Mouse (Mus musculus) CH12.LX (cell line): ENCODE data around the gene Lhcgr. TPM values are rescaled to one million over a fixed set of nuclear protein-coding genes. Genes with fewer than 3 reads are reported as not detected.
A peak's percentile ranks its signal among the peaks of the same experiment; 100 is the strongest.

Experiments
- DNase-seq: peaks from one replicate; pipeline ENCODE4 v3.0.0-alpha.2; 2013; ENCODE audit errors: extremely low read depth
- H3K27ac ChIP-seq: 2 replicates; pipeline ENCODE4 v1.5.1; 2012; ENCODE audit warnings: low read depth, mild to moderate bottlenecking, control low read depth, moderate library complexity; ENCODE audit not compliant: insufficient read depth
- H3K27me3 ChIP-seq: replicated peaks from 2 replicates; pipeline ENCODE3; 2012; ENCODE audit warnings: inconsistent platforms
- H3K36me3 ChIP-seq, 2 experiments: replicated peaks in 1 of 2; 2 replicates each; pipeline versions ENCODE3 to v1.6.1; 2012; ENCODE audit warnings: inconsistent platforms in 1 of 2, low read length in 1 of 2, mild to moderate bottlenecking in 1 of 2, mixed read lengths in 1 of 2, moderate library complexity in 1 of 2; ENCODE audit not compliant: control insufficient read depth in 1 of 2, insufficient read depth in 1 of 2
- H3K4me1 ChIP-seq, 2 experiments: 2 replicates each; pipeline ENCODE4 v1.6.1; 2012; ENCODE audit warnings: inconsistent platforms in 1 of 2, moderate library complexity in 1 of 2; ENCODE audit not compliant: insufficient read depth in 2 of 2, control insufficient read depth in 1 of 2
- H3K4me2 ChIP-seq: 2 replicates; pipeline ENCODE4 v1.6.1; 2012; ENCODE audit warnings: low read depth, mild to moderate bottlenecking, control low read depth; ENCODE audit not compliant: poor library complexity, insufficient read depth, severe bottlenecking
- H3K4me3 ChIP-seq, 3 experiments: fragments of 150-350 bp in 1 of 3; sonication (generic) in 1 of 3; replicated peaks in 1 of 3; 2 replicates each; pipeline versions ENCODE3 to v1.5.1; 2011 to 2012; ENCODE audit warnings: low read depth in 2 of 3, low read length in 2 of 3, mild to moderate bottlenecking in 2 of 3, moderate library complexity in 2 of 3, control low read depth in 1 of 3, improper control_type of control experiment in 1 of 3, inconsistent platforms in 1 of 3, mixed read lengths in 1 of 3; ENCODE audit not compliant: poor library complexity in 1 of 3
- H3K79me2 ChIP-seq: replicated peaks from 2 replicates; pipeline ENCODE4 v1.6.1; 2012; ENCODE audit warnings: mild to moderate bottlenecking, moderate library complexity; ENCODE audit not compliant: control insufficient read depth, poor library complexity, insufficient read depth, severe bottlenecking; ENCODE audit errors: extremely low read depth
- H3K9ac ChIP-seq: 2 replicates; pipeline ENCODE4 v1.6.1; 2012; ENCODE audit warnings: low read depth, mild to moderate bottlenecking, control low read depth, moderate library complexity; ENCODE audit not compliant: insufficient read depth
- H3K9me3 ChIP-seq: replicated peaks from 2 replicates; pipeline ENCODE3; 2012; ENCODE audit warnings: low read length, inconsistent platforms, mixed read lengths
- BHLHE40 ChIP-seq: IDR thresholded peaks from 2 replicates; pipeline ENCODE4 v1.6.1; 2011; ENCODE audit warnings: mild to moderate bottlenecking, low read depth, low read length, improper control_type of control experiment
- CHD1 ChIP-seq: IDR thresholded peaks from 2 replicates; pipeline ENCODE4 v1.6.1; 2012; ENCODE audit warnings: low read depth, low read length, improper control_type of control experiment, inconsistent platforms
- CTCF ChIP-seq, 2 experiments: IDR thresholded peaks in 1 of 2; conservative IDR thresholded peaks in 1 of 2; 2 replicates each; pipeline ENCODE4 v1.5.1; 2011 to 2012; ENCODE audit warnings: low read depth in 2 of 2, low read length in 2 of 2, improper control_type of control experiment in 1 of 2, inconsistent platforms in 1 of 2, mild to moderate bottlenecking in 1 of 2, moderate library complexity in 1 of 2
- E2F4 ChIP-seq: IDR thresholded peaks from 2 replicates; pipeline ENCODE4 v1.6.1; 2011; ENCODE audit warnings: low read depth, low read length, improper control_type of control experiment; ENCODE audit not compliant: insufficient replicate concordance
- EP300 ChIP-seq: IDR thresholded peaks from 2 replicates; pipeline ENCODE4 v1.6.1; 2011; ENCODE audit warnings: low read length, improper control_type of control experiment
- ETS1 ChIP-seq: conservative IDR thresholded peaks from 2 replicates; pipeline ENCODE4 v1.6.1; 2012; ENCODE audit warnings: low read depth, mild to moderate bottlenecking, inconsistent platforms, low read length, improper control_type of control experiment, moderate library complexity
- JUN ChIP-seq: IDR thresholded peaks from 2 replicates; pipeline ENCODE4 v1.6.1; 2011; ENCODE audit warnings: low read depth, mild to moderate bottlenecking, low read length, improper control_type of control experiment, moderate library complexity; ENCODE audit not compliant: insufficient read depth
- MAX ChIP-seq: IDR thresholded peaks from 2 replicates; pipeline ENCODE4 v1.6.1; 2011; ENCODE audit warnings: low read length, improper control_type of control experiment
- MAZ ChIP-seq: IDR thresholded peaks from 2 replicates; pipeline ENCODE4 v1.6.1; 2012; ENCODE audit warnings: low read depth, mild to moderate bottlenecking, inconsistent platforms, low read length, improper control_type of control experiment, moderate library complexity
- MEF2A ChIP-seq: IDR thresholded peaks from 2 replicates; pipeline ENCODE4 v1.6.1; 2014; ENCODE audit warnings: low read depth, mild to moderate bottlenecking, inconsistent platforms, low read length, improper control_type of control experiment, borderline replicate concordance
- NELFE ChIP-seq: IDR thresholded peaks from 2 replicates; pipeline ENCODE4 v1.6.1; 2011; ENCODE audit warnings: low read depth, low read length, improper control_type of control experiment
- NRF1 ChIP-seq: IDR thresholded peaks from 2 replicates; pipeline ENCODE4 v1.6.1; 2014; ENCODE audit warnings: low read depth, mild to moderate bottlenecking, inconsistent platforms, low read length, improper control_type of control experiment, moderate library complexity
- RAD21 ChIP-seq: IDR thresholded peaks from 2 replicates; pipeline ENCODE4 v1.6.1; 2011; ENCODE audit warnings: low read depth, mild to moderate bottlenecking, low read length, improper control_type of control experiment, moderate library complexity
- SIN3A ChIP-seq: IDR thresholded peaks from 2 replicates; pipeline ENCODE4 v1.6.1; 2012; ENCODE audit warnings: low read length, improper control_type of control experiment, inconsistent platforms
- SMC3 ChIP-seq: IDR thresholded peaks from 2 replicates; pipeline ENCODE4 v1.6.1; 2011; ENCODE audit warnings: low read depth, low read length, improper control_type of control experiment
- TBP ChIP-seq: conservative IDR thresholded peaks from 2 replicates; pipeline ENCODE4 v1.6.1; 2011; ENCODE audit warnings: low read depth, low read length, improper control_type of control experiment
- TCF12 ChIP-seq: IDR thresholded peaks from 2 replicates; pipeline ENCODE4 v1.6.1; 2014; ENCODE audit warnings: low read depth, mild to moderate bottlenecking, inconsistent platforms, low read length, improper control_type of control experiment
- UBTF ChIP-seq: IDR thresholded peaks from 2 replicates; pipeline ENCODE4 v1.6.1; 2012; ENCODE audit warnings: low read depth, mild to moderate bottlenecking, inconsistent platforms, low read length, improper control_type of control experiment, moderate library complexity
- USF1 ChIP-seq: IDR thresholded peaks from 2 replicates; pipeline ENCODE4 v1.6.1; 2014; ENCODE audit warnings: low read depth, mild to moderate bottlenecking, inconsistent platforms, low read length, improper control_type of control experiment
- USF2 ChIP-seq: conservative IDR thresholded peaks from 2 replicates; pipeline ENCODE4 v1.6.1; 2011; ENCODE audit warnings: low read depth, low read length, improper control_type of control experiment
- ZC3H11A ChIP-seq: IDR thresholded peaks from 2 replicates; pipeline ENCODE4 v1.6.1; 2012; ENCODE audit warnings: low read depth, mild to moderate bottlenecking, inconsistent platforms, low read length, improper control_type of control experiment
- ZMIZ1 ChIP-seq: IDR thresholded peaks from 2 replicates; pipeline ENCODE4 v1.6.1; 2012; ENCODE audit warnings: low read depth, mild to moderate bottlenecking, inconsistent platforms, low read length, improper control_type of control experiment
- dilution Hi-C: fragments of 300-500 bp; cut with MboI; formaldehyde crosslinking; loops from 2 replicates; pipeline ENCODE4 v1.14.3; 2020; ENCODE audit warnings: low sequenced_read_pairs; ENCODE audit not compliant: extremely low pct_unique_long_range_greater_than_20kb, extremely low pct_ligation_motif_present
- in situ Hi-C: fragments of 300-500 bp; cut with MboI; formaldehyde crosslinking; loops from 3 replicates; pipeline ENCODE4 v1.14.3; 2019; ENCODE audit warnings: low sequenced_read_pairs, low pct_ligation_motif_present, low pct_unique_long_range_greater_than_20kb, mixed read lengths
- polyA plus RNA-seq: library from polyadenylated mRNA; unstranded; fragments of >175 nt; gene quantifications from 2 replicates; pipeline ENCODE4 v1.2.1, GENCODE M21; 2012; ENCODE audit warnings: low read depth; ENCODE audit not compliant: insufficient read length
- total RNA-seq, 2 experiments: library from RNA; depleted of rRNA; stranded (reverse); fragments of 300-350 nt in 1 of 2; fragments of >200 nt in 1 of 2; gene quantifications; 2 replicates each; pipeline ENCODE4 v1.2.3; 2012 to 2014

Gene Lhcgr
- total and polyA plus RNA-seq, 3 experiments, result not detected

DNA sequence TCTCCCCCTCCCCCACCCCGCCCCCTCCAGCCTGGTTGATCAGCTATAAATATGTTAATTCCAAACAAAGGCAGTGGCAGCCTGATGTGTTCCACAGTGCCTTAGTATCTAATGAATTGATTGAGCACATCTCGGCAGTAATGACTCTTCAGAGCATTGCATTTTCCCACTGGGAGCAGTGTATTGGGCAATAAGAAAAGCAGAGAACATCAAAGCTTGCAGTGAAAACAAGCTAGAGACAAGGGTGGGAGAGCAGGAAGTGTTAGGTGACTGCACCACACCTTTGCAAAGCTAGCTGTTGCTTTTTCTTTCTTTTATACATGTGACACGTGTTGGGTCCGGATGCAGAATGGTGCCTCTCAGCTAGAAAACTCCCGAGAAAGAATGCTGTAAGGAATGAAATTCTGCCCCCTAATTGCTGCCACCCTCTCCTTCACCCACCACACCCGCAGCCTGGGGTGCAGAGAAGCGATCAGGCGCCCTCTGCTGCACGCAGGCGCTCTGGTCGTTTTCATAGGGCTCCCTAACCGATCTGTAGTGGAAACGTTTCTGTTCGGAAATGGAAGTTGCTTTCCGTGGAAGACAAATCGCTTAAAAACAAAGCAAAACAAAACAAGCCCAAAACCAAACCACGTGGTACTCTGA is 38.8 kb downstream of the Lhcgr start:
- in situ Hi-C loops (loop anchor here (10.0 kb wide), 1 partner anchor 98 kb away; no protein-coding TSS in a partner anchor), dilution Hi-C loops (no loop called here)
- Histone ChIP-seq H3K4me1 (peaks cover 3 to 6% of the 10 kb centered on the region in 2 experiments; a peak in 3 of 4 replicates), H3K27ac (no peak overlapping the region), H3K4me3 (no peak overlapping the region), H3K9me3 (no peaks in the 10 kb centered on the region), H3K79me2 (no peaks in the 10 kb centered on the region), H3K4me2 (peak overlapping the region; percentile 47), H3K9ac (no peak overlapping the region), H3K36me3 (no peaks in the 10 kb centered on the region), H3K27me3 (no peaks in the 10 kb centered on the region)
- TF ChIP-seq SMC3, result peak; percentile 82
- TF ChIP-seq RAD21, result peak; percentile 59
- TF ChIP-seq CTCF (conservative IDR thresholded peaks at IDR 0.05 in 1 of 2, IDR thresholded peaks at IDR 0.05 in 1 of 2; ENCODE audit: low read depth in 2 of 2, low read length in 2 of 2), result peak in 1 of 2 experiments; percentile 87; a peak in 2 of 4 replicates
- TF ChIP-seq ZC3H11A, result peak; percentile 32; the same call in 1 of the 2 replicates
- TF ChIP-seq CHD1, result no peak
- TF ChIP-seq BHLHE40, result no peak
- 0 out of 2 replicates have a peak, but pooled peaks have one; percentile 33 for TF ChIP-seq NRF1
- no peak for TF ChIP-seq ETS1
- TF ChIP-seq ZMIZ1, result no peak
- peak; percentile 33; the same call in 1 of the 2 replicates for TF ChIP-seq NELFE
- DNase-seq, result peak; percentile 33

- dilution Hi-C loops, result no loop called here
Observed at GRCm38 (mm10) chr17:88749646-88750045, 42.1 kb downstream of the Lhcgr start.

More at GRCm38 (mm10) chr17:88749646-88750045, 42.1 kb downstream of the Lhcgr start:
- in situ Hi-C loops, result loop anchor here (10.0 kb wide), 1 partner anchor 95 kb away; no protein-coding TSS in a partner anchor
- Histone ChIP-seq H3K9ac (no peak overlapping the region), H3K27me3 (no peaks in the 10 kb centered on the region), H3K36me3 (no peaks in the 10 kb centered on the region), H3K9me3 (no peaks in the 10 kb centered on the region), H3K27ac (no peak overlapping the region), H3K4me2 (peak overlapping the region; percentile 53; the same call in 1 of the 2 replicates), H3K4me3 (no peak overlapping the region), H3K4me1 (peaks cover 3 to 4% of the 10 kb centered on the region in 2 experiments; a peak in 2 of 4 replicates), H3K79me2 (no peaks in the 10 kb centered on the region)
- no peak for DNase-seq
- TF ChIP-seq TCF12, result no peak
- TF ChIP-seq ZC3H11A, result no peak
- TF ChIP-seq MEF2A, result no peak
- no peak for TF ChIP-seq ETS1
- TF ChIP-seq EP300, result no peak
- TF ChIP-seq BHLHE40, result no peak
- TF ChIP-seq NELFE, result no peak
- TF ChIP-seq MAZ, result no peak
- TF ChIP-seq E2F4, result no peak
- no peak for TF ChIP-seq UBTF
- no peak for TF ChIP-seq JUN
- TF ChIP-seq MAX, result no peak
- no peak for TF ChIP-seq USF1
- TF ChIP-seq SMC3, result no peak
- TF ChIP-seq TBP, result no peak
- no peak for TF ChIP-seq USF2
- no peak for TF ChIP-seq CHD1
- TF ChIP-seq SIN3A, result no peak
